Mouse (Mus musculus): ENCODE measurements around the gene Trim44.

The Trim44 gene

GRCm38 (mm10) chr2:102406324-102407304 is 1.0 kb downstream of the Trim44 start:
- no peak for DNase-seq (ENCODE audit: extremely low read depth, low read depth, low spot score)

- no peak for DNase-seq (ENCODE audit: extremely low read depth, low read depth, low spot score)
Observed at GRCm38 (mm10) chr2:102403982-102404381, 3.6 kb downstream of the Trim44 start.

GRCm38 (mm10) chr2:102403306-102403705 is 4.3 kb downstream of the Trim44 start:
- DNase-seq (ENCODE audit: extremely low read depth, low read depth, low spot score): no peak

- DNase-seq (ENCODE audit: extremely low read depth, low read depth, low spot score): no peak
Observed at GRCm38 (mm10) chr2:102401352-102401692, 6.3 kb downstream of the Trim44 start.

- peak; percentile 23 for DNase-seq (ENCODE audit: extremely low read depth, low read depth, low spot score)
Observed at GRCm38 (mm10) chr2:102400605-102401351, 6.8 kb downstream of the Trim44 start.

- no peak for DNase-seq (ENCODE audit: extremely low read depth, low read depth, low spot score)
Observed at GRCm38 (mm10) chr2:102399864-102400604, 7.6 kb downstream of the Trim44 start.

GRCm38 (mm10) chr2:102396493-102396892 is 11.1 kb downstream of the Trim44 start:
- no peak for DNase-seq (ENCODE audit: extremely low read depth, low read depth, low spot score)

- no peak for DNase-seq (ENCODE audit: extremely low read depth, low read depth, low spot score)
Observed at GRCm38 (mm10) chr2:102393457-102393856, 14.2 kb downstream of the Trim44 start.

- no peak for DNase-seq (ENCODE audit: extremely low read depth, low read depth, low spot score)
Observed at GRCm38 (mm10) chr2:102385328-102385902, 22.2 kb downstream of the Trim44 start.

GRCm38 (mm10) chr2:102384496-102384895 is 23.1 kb downstream of the Trim44 start:
- no peak for DNase-seq (ENCODE audit: extremely low read depth, low read depth, low spot score)

GRCm38 (mm10) chr2:102384057-102384456 is 23.6 kb downstream of the Trim44 start:
- no peak for DNase-seq (ENCODE audit: extremely low read depth, low read depth, low spot score)

- no peak for DNase-seq (ENCODE audit: extremely low read depth, low read depth, low spot score)
Observed at GRCm38 (mm10) chr2:102383069-102383834, 24.4 kb downstream of the Trim44 start.

GRCm38 (mm10) chr2:102382519-102382918 is 25.1 kb downstream of the Trim44 start:
- DNase-seq (ENCODE audit: extremely low read depth, low read depth, low spot score): no peak

- DNase-seq (ENCODE audit: extremely low read depth, low read depth, low spot score): no peak
Observed at GRCm38 (mm10) chr2:102380581-102380980, 27.0 kb downstream of the Trim44 start.

GRCm38 (mm10) chr2:102378928-102379327 is 28.7 kb downstream of the Trim44 start:
- no peak for DNase-seq (ENCODE audit: extremely low read depth, low read depth, low spot score)

GRCm38 (mm10) chr2:102378381-102378780 is 29.2 kb downstream of the Trim44 start:
- no peak for DNase-seq (ENCODE audit: extremely low read depth, low read depth, low spot score)

GRCm38 (mm10) chr2:102377370-102377769 is 30.3 kb downstream of the Trim44 start:
- DNase-seq (ENCODE audit: extremely low read depth, low read depth, low spot score): no peak

- no peak for DNase-seq (ENCODE audit: extremely low read depth, low read depth, low spot score)
Observed at GRCm38 (mm10) chr2:102373406-102374105, 34.1 kb downstream of the Trim44 start.

GRCm38 (mm10) chr2:102372690-102373089 is 34.9 kb downstream of the Trim44 start:
- DNase-seq (ENCODE audit: extremely low read depth, low read depth, low spot score): no peak

GRCm38 (mm10) chr2:102371332-102371731 is 36.3 kb downstream of the Trim44 start:
- no peak for DNase-seq (ENCODE audit: extremely low read depth, low read depth, low spot score)

Data from fat pad, adult 2 months (tissue).